Mouse (Mus musculus) mature B cell (primary cell): ENCODE measurements around the gene Fam71b.

ENCODE experiments used
- in situ Hi-C: fragments of 300-500 bp; cut with MboI; formaldehyde crosslinking; loops from 2 replicates; pipeline ENCODE4 v1.14.3; 2019

Fam71b gene

DNA sequence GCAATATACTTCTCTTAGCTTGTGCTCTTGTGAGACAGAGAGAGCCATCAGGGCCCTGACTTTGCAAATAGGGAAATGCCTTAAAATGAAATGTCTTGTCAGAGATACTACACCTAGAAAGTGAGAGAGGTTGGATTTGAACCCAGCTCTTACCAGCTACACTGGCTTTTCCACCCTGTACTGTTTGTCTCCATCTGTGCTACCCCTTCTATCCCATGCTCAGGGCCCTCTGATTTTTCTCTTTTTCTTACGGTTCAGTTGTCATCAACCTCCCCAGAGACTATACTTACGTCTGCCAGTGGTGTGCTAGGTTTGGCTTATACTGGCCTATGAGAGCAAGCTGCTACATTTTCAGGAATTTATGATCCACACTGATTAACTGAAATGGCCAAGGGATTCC, 11.4 kb upstream of the Fam71b start:
- in situ Hi-C loops, result loop anchor here (5.0 kb wide), 1 partner anchor 42 kb away; no protein-coding TSS in a partner anchor

- in situ Hi-C loops, result loop anchor here (5.0 kb wide), 1 partner anchor 41 kb away; no protein-coding TSS in a partner anchor
Observed at GRCm38 (mm10) chr11:46386556-46386955, 9.8 kb upstream of the Fam71b start.

- in situ Hi-C loops, result loop anchor here (5.0 kb wide), 1 partner anchor 40 kb away; no protein-coding TSS in a partner anchor
Observed at GRCm38 (mm10) chr11:46387061-46387460, 9.3 kb upstream of the Fam71b start.

- in situ Hi-C loops, result loop anchor here (5.0 kb wide), 1 partner anchor 39 kb away; no protein-coding TSS in a partner anchor
Observed at GRCm38 (mm10) chr11:46388438-46388837, 7.9 kb upstream of the Fam71b start.

DNA sequence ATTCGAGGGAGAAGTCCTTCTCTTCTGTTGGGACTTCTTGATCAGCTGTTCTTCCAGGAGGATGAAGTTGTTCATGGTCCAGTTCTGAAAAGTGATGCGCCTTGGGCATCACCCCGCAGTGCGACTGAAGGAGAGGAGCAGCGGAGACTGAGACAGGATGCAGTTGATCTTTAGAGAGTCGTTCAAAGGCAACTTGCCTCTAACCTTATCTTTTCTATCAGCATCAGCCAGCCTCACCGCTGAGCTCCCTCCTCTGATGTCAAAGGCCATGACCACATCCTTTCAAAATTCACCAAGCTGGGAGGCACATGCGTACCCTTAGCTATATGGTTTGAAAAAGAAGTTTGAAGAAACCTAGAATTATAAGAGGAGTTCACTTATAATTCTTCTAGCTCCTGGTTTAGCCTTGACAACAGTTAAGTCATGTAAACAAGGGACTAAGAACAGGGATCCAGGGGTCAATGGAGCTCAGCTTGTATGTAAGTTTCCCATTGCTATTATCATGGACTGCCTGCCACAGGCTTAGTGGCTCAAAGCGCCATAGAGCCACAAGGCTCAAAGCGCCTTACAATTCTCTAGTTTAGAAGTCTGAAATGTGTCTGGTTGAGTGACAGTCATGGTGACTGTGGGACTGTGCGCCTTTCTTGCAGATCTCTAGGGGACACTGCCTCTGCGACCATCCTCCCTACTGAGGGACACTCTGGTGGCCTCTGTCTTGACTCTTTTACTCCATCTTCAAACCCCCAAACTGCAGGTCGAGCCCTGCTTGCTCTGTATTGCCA, 6.8 kb upstream of the Fam71b start, which contains the start of gene Itk:
Gene Itk, minus strand, starts transcription at position 180 of the 782 bp plus-strand sequence.
- in situ Hi-C loops, result loop anchor here (5.0 kb wide), 1 partner anchor 38 kb away; no protein-coding TSS in a partner anchor

GRCm38 (mm10) chr11:46390621-46391020, 5.7 kb upstream of the Fam71b start:
- in situ Hi-C loops, result no loop called here

GRCm38 (mm10) chr11:46392890-46393289, 3.5 kb upstream of the Fam71b start:
- in situ Hi-C loops, result no loop called here

DNA sequence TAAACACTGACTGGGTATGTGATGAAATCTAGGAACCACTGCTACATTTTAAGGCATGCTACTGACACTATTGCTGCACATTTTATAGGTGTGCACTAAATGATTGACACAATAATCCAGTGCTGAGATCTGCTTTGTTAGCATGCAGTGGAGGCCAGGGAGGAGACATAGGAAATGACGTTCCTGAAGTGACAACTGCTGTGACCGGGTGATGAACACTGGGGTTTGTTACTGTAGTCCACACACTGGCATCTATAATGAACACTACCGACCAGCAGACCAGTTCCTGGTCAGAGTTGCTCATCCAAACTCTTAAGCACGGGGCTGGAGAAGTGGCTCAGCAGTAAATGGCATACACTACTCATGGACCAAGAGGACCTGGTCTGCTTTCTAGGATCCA, 2.9 kb upstream of the Fam71b start:
- in situ Hi-C loops, result no loop called here

- in situ Hi-C loops, result no loop called here
Observed at GRCm38 (mm10) chr11:46395088-46395487, 1.3 kb upstream of the Fam71b start.

GRCm38 (mm10) chr11:46395698-46396097, 661 bp upstream of the Fam71b start:
- in situ Hi-C loops, result no loop called here

DNA sequence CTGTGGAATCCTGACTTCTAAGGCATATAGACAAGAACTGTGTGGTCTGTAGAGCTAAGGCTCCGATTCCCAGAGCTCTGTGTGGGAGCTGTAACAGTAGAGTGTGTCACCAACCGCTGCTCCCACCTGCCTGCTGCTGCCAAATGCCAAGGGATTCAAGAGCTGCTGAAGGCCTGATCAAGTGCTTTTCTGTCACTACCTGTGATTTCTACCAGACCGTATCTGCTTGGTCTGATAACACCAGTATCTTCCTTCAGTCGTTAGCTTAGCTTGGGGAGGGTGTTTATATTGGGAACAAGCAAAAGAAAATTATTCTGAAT, 461 bp downstream of the Fam71b start:
- in situ Hi-C loops, result no loop called here

GRCm38 (mm10) chr11:46397900-46398299, 1.5 kb downstream of the Fam71b start:
- in situ Hi-C loops, result no loop called here

DNA sequence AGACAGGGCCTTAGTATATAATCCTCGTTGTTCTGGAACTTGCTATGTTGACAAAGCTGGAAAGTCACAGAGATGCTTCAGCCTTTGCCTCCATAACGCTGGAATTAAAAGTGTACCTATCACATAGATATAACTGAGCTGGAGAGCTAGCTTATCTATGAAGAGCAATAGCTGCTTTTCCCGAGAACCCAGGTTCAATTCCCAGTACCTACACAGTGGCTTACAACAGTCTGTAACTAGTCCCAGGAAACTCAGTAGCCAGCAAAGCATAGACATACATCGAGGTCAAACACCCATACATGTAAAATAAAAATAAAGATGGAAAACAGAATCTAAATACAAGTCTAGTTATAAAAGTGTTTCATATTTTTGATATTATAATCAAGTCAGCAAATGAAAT, 2.1 kb downstream of the Fam71b start:
- in situ Hi-C loops, result no loop called here

DNA sequence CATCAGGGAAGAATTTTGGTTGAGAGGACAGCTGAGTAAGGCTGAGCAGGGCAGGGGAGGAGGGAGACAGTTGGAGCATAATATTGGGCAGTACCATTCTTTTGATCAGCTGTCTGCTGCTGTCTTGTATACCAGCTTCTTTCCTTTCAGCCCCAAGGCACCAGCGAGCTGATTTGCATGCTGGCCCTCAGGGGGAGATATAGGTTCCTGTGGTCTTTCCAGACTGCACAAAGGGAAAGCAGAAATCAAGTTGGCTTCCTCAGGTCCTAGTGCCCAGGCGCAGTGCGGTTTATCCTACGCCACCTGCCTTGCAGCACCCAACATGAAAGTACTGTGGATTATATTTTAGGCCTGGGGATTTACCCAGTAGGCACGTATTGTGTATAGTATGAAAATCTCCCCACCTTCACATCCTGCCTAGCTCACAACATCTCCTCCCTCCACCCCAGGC, 2.6 kb downstream of the Fam71b start:
- in situ Hi-C loops, result no loop called here

DNA sequence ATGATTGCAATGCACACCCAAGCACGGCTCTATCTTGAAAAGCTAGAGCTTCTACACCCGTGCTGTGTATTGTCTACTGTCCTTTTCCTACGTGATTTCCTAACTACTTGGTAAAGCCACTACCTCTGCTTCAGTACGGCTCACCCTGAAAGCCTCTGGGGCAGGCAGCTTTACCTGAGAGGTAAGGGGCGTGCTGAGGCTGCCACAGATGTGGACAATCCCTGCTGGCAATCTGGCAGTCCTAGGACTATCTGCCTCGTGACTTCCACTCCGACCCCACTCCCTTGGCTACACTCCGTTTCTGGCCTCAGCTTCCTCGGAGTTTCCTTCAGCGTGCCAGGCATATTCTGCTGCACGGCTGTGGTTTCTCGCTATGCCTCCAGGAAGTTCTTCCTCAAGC, 5.2 kb downstream of the Fam71b start:
- in situ Hi-C loops, result no loop called here

- in situ Hi-C loops, result no loop called here
Observed at GRCm38 (mm10) chr11:46404986-46405385, 8.6 kb downstream of the Fam71b start.

- in situ Hi-C loops, result no loop called here
Observed at GRCm38 (mm10) chr11:46406721-46407120, 10.4 kb downstream of the Fam71b start.

GRCm38 (mm10) chr11:46410018-46410563, 13.7 kb downstream of the Fam71b start:
- in situ Hi-C loops, result no loop called here

DNA sequence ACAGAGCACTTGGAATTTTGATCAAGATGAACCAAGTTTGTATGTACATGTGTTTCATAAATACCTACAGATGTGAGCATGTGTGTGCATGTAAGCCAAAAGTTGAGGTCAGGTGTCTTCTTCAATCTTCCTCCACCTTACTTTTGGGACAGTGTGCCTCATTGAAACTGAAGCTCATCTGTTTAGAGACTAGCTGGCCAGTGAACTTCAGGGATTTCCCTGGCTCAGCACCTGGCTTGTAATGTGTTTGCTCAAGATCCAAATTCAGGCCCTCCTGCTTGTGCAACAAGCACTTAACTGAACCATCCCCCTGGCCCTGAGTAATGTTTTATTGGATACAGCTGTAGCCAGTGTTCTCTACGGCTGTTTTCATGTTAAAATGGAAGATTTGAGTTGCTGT, 22.1 kb downstream of the Fam71b start:
- in situ Hi-C loops, result no loop called here

DNA sequence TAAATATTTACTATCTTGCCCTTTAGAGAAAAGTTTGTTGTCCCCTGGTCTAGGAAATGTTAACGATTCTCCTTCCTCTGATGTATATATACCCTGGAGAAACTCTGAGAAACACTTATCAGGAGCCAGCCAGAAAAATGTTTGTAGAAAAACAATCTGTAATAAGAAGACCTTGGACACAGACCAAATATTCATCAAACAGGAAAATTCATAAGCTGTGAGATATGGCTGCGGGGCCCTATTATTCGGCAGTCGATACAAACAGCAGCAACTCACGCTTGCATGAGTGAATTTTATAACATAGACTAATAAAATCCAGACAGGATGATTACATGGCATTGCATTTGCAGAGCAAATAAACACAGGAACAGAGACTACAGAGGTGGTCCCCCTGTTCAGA, 22.5 kb downstream of the Fam71b start:
- in situ Hi-C loops, result no loop called here

DNA sequence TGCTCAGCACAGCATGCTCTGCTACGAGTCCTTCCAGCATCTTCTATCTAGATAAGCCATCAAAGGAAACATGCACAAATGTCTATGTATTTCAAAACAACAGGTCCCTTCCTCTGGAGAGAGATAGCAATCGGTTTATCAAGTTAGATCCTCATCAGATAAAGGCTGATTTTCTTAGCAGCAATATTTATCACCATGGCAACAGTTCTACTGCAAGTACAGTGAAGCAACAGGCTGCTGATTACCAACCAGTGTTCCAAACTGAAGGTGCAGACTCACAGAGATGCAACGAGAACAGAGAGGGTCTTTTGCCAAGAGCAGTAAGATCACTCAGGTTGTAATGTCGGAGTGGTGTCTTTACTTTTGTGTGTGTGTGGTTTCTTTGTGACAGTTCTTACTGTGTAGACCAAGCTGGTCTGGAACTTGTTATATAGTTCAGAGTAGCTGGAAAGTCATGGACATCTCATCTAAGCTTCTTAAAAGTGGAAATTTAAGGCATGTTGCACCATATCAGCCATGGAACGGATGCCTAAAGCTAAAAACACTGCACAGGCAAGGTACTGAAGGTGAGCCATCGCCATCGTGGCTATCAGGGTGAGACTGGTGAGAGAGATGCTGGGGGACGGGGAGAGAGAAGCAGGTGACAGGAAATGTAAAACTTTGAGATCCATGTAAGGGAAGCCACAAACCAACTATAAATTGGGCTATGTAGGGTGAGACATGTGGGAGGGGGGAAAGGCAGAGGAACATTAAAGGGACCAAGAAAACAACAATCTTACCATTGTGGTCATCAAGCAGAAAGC, 24.9 kb downstream of the Fam71b start:
- in situ Hi-C loops, result no loop called here

DNA sequence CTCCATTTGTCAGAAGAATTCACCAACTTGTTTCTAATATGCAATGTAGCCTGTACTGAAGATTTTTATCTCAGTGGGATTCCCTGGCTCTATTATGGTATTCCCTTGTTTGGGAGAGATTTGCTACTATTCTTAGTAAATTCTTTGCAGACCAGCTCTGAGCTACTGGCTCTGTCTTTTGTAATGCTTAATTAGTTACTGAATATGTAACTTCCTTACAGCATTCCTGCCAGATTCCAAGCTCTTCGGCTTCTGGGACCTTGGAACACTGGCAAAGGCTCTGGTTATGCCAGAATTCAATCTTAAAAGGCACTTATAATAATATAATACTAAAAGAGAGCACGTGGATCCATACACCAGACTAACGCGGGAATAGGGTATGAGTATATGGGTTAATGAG, 31.8 kb downstream of the Fam71b start:
- in situ Hi-C loops, result loop anchor here (5.0 kb wide), 1 partner anchor 41 kb away; the partner anchor contains the start of gene Itk
